Mouse (Mus musculus) liver, embryonic 14.5 days (tissue): ENCODE measurements around the gene Tmem182.

ENCODE experiments used
- CTCF ChIP-seq: IDR thresholded peaks from 2 replicates; pipeline ENCODE4 v1.5.1; 2016; ENCODE audit warnings: antibody characterized with exemption, low read depth, control low read depth
- EP300 ChIP-seq: IDR thresholded peaks from 2 replicates; pipeline ENCODE4 v1.6.1; 2016; ENCODE audit warnings: antibody characterized with exemption, low read depth

DNA sequence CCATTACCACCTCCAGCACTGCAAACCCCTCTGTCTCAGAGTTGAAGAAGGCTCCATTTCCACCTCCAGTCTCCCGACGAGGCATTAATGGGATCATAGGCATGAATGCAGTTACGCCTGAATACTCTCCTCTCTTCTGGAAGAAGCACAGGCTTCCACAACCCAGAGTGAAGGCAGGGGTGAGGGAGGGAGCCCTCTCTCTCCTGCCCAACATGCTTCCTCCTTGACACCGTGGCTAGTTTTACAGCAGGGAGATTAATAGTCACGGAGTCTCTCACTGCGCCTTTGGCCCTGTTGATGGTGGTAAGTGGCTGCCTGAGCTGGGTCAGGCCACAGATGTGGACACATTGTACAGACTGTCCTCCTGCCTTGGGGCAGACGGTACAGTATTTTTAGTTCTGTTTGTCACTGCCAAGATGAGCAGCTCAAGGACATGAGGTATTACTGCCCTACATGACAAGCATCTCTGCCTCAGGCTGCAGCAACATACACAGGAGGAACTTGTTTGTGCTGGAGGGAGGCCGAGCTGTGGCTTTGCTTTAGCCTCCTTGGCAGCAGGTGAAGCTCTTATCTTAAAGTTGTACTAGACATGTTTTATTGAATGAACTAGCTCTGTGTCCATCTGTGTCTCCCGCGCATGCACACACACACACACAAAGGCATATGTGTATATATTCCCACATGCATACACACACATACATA lies 24.0 kb downstream of the Tmem182 start:
- TF ChIP-seq CTCF (no peak), EP300 (no peak)
